In the genomic region with DNA sequence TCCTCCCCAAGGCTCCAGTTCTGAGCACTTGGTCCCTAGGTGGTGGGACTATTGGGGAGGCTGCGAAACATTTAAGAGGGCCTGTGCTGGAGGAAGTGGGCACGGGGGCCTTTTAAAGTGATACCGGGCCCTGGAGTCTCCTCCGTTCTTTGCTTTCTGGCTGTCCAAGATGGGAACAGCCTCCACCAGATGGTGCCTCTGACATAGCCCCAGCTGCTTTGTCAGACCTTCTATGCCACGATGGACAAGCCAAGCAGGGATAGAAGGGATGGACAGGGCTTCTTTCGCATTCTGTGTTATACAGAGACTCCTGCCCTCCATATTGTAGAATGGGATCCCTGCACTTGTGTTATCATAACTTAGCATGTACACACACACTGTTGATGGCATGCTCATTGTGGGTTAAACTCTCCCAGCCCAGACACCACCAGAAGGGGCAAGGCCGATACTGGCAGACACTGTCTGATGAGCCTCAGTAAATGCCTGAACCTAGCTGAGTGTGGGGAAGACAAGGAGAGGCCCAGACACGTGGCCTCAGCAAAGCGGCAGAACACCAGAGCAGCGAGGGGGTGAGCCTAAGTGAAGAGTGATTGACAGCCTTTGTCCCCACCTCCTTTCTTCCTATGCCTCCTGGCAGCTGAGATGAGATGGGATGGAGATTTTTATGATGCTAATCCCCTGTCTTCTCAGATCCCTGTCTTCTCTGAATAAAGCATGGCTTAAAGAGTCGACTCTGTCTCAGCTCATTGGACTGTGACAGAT, we compare ENCODE assay signal across 23 mouse cellular contexts. TPM values are rescaled to one million over a fixed set of nuclear protein-coding genes. Genes with fewer than 3 reads are reported as not detected.
DNase-seq lines count a peak whose midpoint lies in the region; ATAC-seq and TF ChIP-seq lines count a peak whose summit lies in the region.
"Had no signal": no experiment of that assay in that cellular context is flagged by ENCODE, and none has a peak within 500 bp of the region (broad histone marks: within the 10 kb centered on the region; RNA-seq: fewer than 3 reads in every experiment).

No protein-coding gene starts in this region.

- no peak for ATAC-seq in heart, embryonic 11.5 days (replicated peaks; ENCODE audit: insufficient number of reproducible peaks, low FRiP score, low TSS enrichment)
- peak; percentile 60 for ATAC-seq in forebrain, embryonic 14.5 days
- ATAC-seq in midbrain, embryonic 12.5 days (ENCODE audit: low FRiP score, low read depth) = peak; percentile 67
- no peak for ATAC-seq in lung, postnatal 0 days
- ATAC-seq: liver, postnatal 0 days had no signal

- no peak for TF ChIP-seq CTCF in brain, embryonic 14.5 days (IDR thresholded peaks at IDR 0.05; ENCODE audit: borderline replicate concordance, extremely low read depth, insufficient read depth, insufficient read length)
- no peak for TF ChIP-seq CTCF in lung, postnatal 0 days (IDR thresholded peaks at IDR 0.05)

- DNase-seq in heart, adult 18-20 months = no peak
- peak; percentile 81 for DNase-seq in brain, embryonic 14.5 days (ENCODE audit: low read depth)
- peak; percentile 69 for DNase-seq in forebrain, embryonic 14.5 days (ENCODE audit: low spot score)
- no peak for DNase-seq in lung, postnatal 0 days (ENCODE audit: low spot score)
- no peak for DNase-seq in layer of hippocampus, adult 18-20 months (ENCODE audit: low spot score in 2 of 2)
- DNase-seq: adrenal gland, postnatal 36 days; B cell, adult 2 months; cerebellum, adult 9-11 months; heart, postnatal 14 days; kidney, adult 8-10 months; kidney, postnatal 25 days; liver, postnatal 0 days; lung, postnatal 14 days; right cerebral cortex, postnatal 4 days had no signal

- no peak overlapping the region for H3K4me3 ChIP-seq in heart, embryonic 11.5 days (ENCODE audit: low read depth, low read length)
- H3K4me3 ChIP-seq in forebrain, embryonic 14.5 days (ENCODE audit: low read depth, low read length) = no peak overlapping the region
- H3K4me3 ChIP-seq in midbrain, embryonic 12.5 days = no peak overlapping the region
- H3K4me3 ChIP-seq in lung, postnatal 0 days (ENCODE audit: low read depth, low read length) = no peak overlapping the region
- H3K4me3 ChIP-seq: embryonic facial prominence, embryonic 15.5 days; heart, embryonic 12.5 days; limb, embryonic 10.5 days; megakaryocyte, embryonic 14.5 days; myocyte had no signal

- H3K27ac ChIP-seq in heart, embryonic 11.5 days (ENCODE audit: low read depth, low read length) = no peak overlapping the region
- peak overlapping the region; percentile 58; the same call in 1 of the 2 replicates for H3K27ac ChIP-seq in forebrain, embryonic 14.5 days (ENCODE audit: low read depth, low read length)
- peak overlapping the region; percentile 68 for H3K27ac ChIP-seq in midbrain, embryonic 12.5 days (replicated peaks)
- no peak overlapping the region for H3K27ac ChIP-seq in lung, postnatal 0 days (ENCODE audit: low read length)
- H3K27ac ChIP-seq: embryonic facial prominence, embryonic 15.5 days; limb, embryonic 10.5 days had no signal

- no peak overlapping the region for H3K4me2 ChIP-seq in heart, embryonic 11.5 days
- no peak overlapping the region for H3K4me2 ChIP-seq in forebrain, embryonic 14.5 days (ENCODE audit: low read length)
- H3K4me2 ChIP-seq in midbrain, embryonic 12.5 days (replicated peaks) = no peak overlapping the region
- H3K4me2 ChIP-seq in lung, postnatal 0 days (replicated peaks; ENCODE audit: low read depth, low read length) = no peak overlapping the region
- H3K4me2 ChIP-seq: embryonic facial prominence, embryonic 15.5 days; heart, embryonic 12.5 days had no signal

- peak overlapping the region; percentile 34; the same call in 1 of the 2 replicates for H3K9ac ChIP-seq in heart, embryonic 11.5 days (ENCODE audit: low read depth, low read length)
- H3K9ac ChIP-seq in forebrain, embryonic 14.5 days (ENCODE audit: low read length) = peak overlapping the region; percentile 8; the same call in 1 of the 2 replicates
- no peak overlapping the region for H3K9ac ChIP-seq in midbrain, embryonic 12.5 days (replicated peaks)
- no peak overlapping the region for H3K9ac ChIP-seq in lung, postnatal 0 days (replicated peaks; ENCODE audit: low read depth)
- H3K9ac ChIP-seq: embryonic facial prominence, embryonic 15.5 days; heart, embryonic 12.5 days; liver, postnatal 0 days had no signal

- H3K4me1 ChIP-seq in heart, embryonic 11.5 days (ENCODE audit: control insufficient read depth, insufficient read depth, low read length) = no peaks in the 10 kb centered on the region; the same call in 1 of the 2 replicates
- H3K4me1 ChIP-seq in forebrain, embryonic 14.5 days (ENCODE audit: control insufficient read depth, insufficient read depth, low read length) = peaks cover 26% of the 10 kb centered on the region
- peaks cover 51% of the 10 kb centered on the region for H3K4me1 ChIP-seq in midbrain, embryonic 12.5 days
- H3K4me1 ChIP-seq in lung, postnatal 0 days (ENCODE audit: insufficient read depth, low read depth, low read length) = no peaks in the 10 kb centered on the region
- H3K4me1 ChIP-seq: embryonic facial prominence, embryonic 15.5 days; megakaryocyte, embryonic 14.5 days had no signal

- H3K9me3 ChIP-seq in heart, embryonic 11.5 days (replicated peaks; ENCODE audit: control insufficient read depth, low read length) = no peaks in the 10 kb centered on the region
- H3K9me3 ChIP-seq in forebrain, embryonic 14.5 days (replicated peaks; ENCODE audit: control insufficient read depth, low read length) = no peaks in the 10 kb centered on the region
- peaks cover 4% of the 10 kb centered on the region; the same call in 1 of the 2 replicates for H3K9me3 ChIP-seq in midbrain, embryonic 12.5 days
- no peaks in the 10 kb centered on the region for H3K9me3 ChIP-seq in lung, postnatal 0 days (ENCODE audit: low read length)
- H3K9me3 ChIP-seq: embryonic facial prominence, embryonic 15.5 days; limb, embryonic 10.5 days had no signal

- H3K27me3 ChIP-seq in heart, embryonic 11.5 days (ENCODE audit: control insufficient read depth, insufficient read depth, low read length) = peaks cover 8% of the 10 kb centered on the region; the same call in 1 of the 2 replicates
- H3K27me3 ChIP-seq in forebrain, embryonic 14.5 days (replicated peaks; ENCODE audit: control insufficient read depth, insufficient read depth, low read length) = no peaks in the 10 kb centered on the region
- peaks cover 38% of the 10 kb centered on the region for H3K27me3 ChIP-seq in midbrain, embryonic 12.5 days
- no peaks in the 10 kb centered on the region for H3K27me3 ChIP-seq in lung, postnatal 0 days (replicated peaks; ENCODE audit: insufficient read depth, low read length)
- H3K27me3 ChIP-seq: embryonic facial prominence, embryonic 15.5 days had no signal

- no peak for TF ChIP-seq POLR2A in brain, embryonic 14.5 days (IDR thresholded peaks at IDR 0.05; ENCODE audit: borderline replicate concordance, extremely low read depth, insufficient read depth, insufficient read length, poor library complexity, severe bottlenecking)

- WGBS in heart, embryonic 11.5 days (ENCODE audit: insufficient replicate concordance) = 71% methylated on average over 11 of the region's 11 CpGs
- WGBS in forebrain, embryonic 14.5 days = 45% methylated on average over 11 of the region's 11 CpGs
- 46% methylated on average over 11 of the region's 11 CpGs for WGBS in midbrain, embryonic 12.5 days
- WGBS in lung, postnatal 0 days = 64% methylated on average over 11 of the region's 11 CpGs

- no peaks in the 10 kb centered on the region for H3K36me3 ChIP-seq in heart, embryonic 11.5 days (ENCODE audit: control insufficient read depth, insufficient read depth, low read length)
- H3K36me3 ChIP-seq in forebrain, embryonic 14.5 days (ENCODE audit: control insufficient read depth, insufficient read depth, low read length) = no peaks in the 10 kb centered on the region
- H3K36me3 ChIP-seq in midbrain, embryonic 12.5 days = no peaks in the 10 kb centered on the region
- no peaks in the 10 kb centered on the region for H3K36me3 ChIP-seq in lung, postnatal 0 days (ENCODE audit: insufficient read depth, low read length)
- H3K36me3 ChIP-seq: embryonic facial prominence, embryonic 15.5 days; heart, embryonic 12.5 days; limb, embryonic 10.5 days had no signal

- no peak for TF ChIP-seq EP300 in lung, postnatal 0 days (IDR thresholded peaks at IDR 0.05)

RNA-seq across cellular contexts. Expression of a gene that starts 36.3 kb away (rescaled TPM):
- polyA plus RNA-seq in heart, embryonic 11.5 days (2014; fragmentation: Nextera tagmentation; extraction: Ambion mirVana) = 0.11 and 0.39 TPM in 2 replicates
- total RNA-seq in heart, adult 18-20 months (2021) = under 1 TPM; 0.17 to 0.33 TPM
- polyA plus RNA-seq in brain, embryonic 14.5 days (2012; rRNA removed) = 16.1 and 36.1 TPM in 2 replicates
- polyA plus RNA-seq in forebrain, embryonic 14.5 days (2014; fragmentation: Nextera tagmentation; extraction: Ambion mirVana) = 30.0 and 40.3 TPM in 2 replicates
- 38.9 and 41.1 TPM in 2 replicates for polyA plus RNA-seq in midbrain, embryonic 12.5 days (2016; fragmentation: Nextera tagmentation; extraction: Ambion mirVana)
- 0.13 and 0.26 TPM in 2 replicates for polyA plus RNA-seq in lung, postnatal 0 days (2015; fragmentation: Nextera tagmentation; extraction: Ambion mirVana)
- 10 to 100 TPM; 30.0 to 40.3 TPM for total RNA-seq in layer of hippocampus, adult 18-20 months (2021)
- total RNA-seq: liver, adult 2 months; neutrophil, adult 5-6 weeks had no signal
- polyA plus RNA-seq: liver, adult 2 months; liver, postnatal 0 days; myocyte had no signal

Comparison
In these comparisons a context has a peak if more than half of its experiments do, and no peak if none do; other contexts are left out.
1. ATAC-seq: peak in forebrain, embryonic 14.5 days (single experiment) and midbrain, embryonic 12.5 days (single experiment); none in heart, embryonic 11.5 days (single experiment) and lung, postnatal 0 days (single experiment).
2. H3K27ac ChIP-seq: peak in forebrain, embryonic 14.5 days (single experiment) and midbrain, embryonic 12.5 days (single experiment); none in heart, embryonic 11.5 days (single experiment) and lung, postnatal 0 days (single experiment).
3. H3K9ac ChIP-seq: peak in heart, embryonic 11.5 days (single experiment) and forebrain, embryonic 14.5 days (single experiment); none in midbrain, embryonic 12.5 days (single experiment) and lung, postnatal 0 days (single experiment).
4. DNase-seq: peak in brain, embryonic 14.5 days (single experiment) and forebrain, embryonic 14.5 days (single experiment); none in heart, adult 18-20 months (0 of 2), lung, postnatal 0 days (single experiment) and layer of hippocampus, adult 18-20 months (0 of 2).
5. RNA of a gene that starts 36.3 kb away (polyA plus RNA-seq): 38.9 to 41.1 TPM in midbrain, embryonic 12.5 days, 16.1 to 36.1 TPM in brain, embryonic 14.5 days and 30.0 to 40.3 TPM in forebrain, embryonic 14.5 days; 0.11 to 0.39 TPM in heart, embryonic 11.5 days and 0.13 to 0.26 TPM in lung, postnatal 0 days; every median in the first group is over 10 times any median in the second.